Mouse (Mus musculus): ENCODE results near the gene Ppia. TPM values are rescaled to one million over a fixed set of nuclear protein-coding genes. Genes with fewer than 3 reads are reported as not detected.

Gene Ppia
- polyA plus RNA-seq, 1 experiment from 2014 or later: 4,592 TPM

GRCm38 (mm10) chr11:6465122-6465521 is 49.9 kb downstream of the Ppia start:
- Histone ChIP-seq H3K4me1 (ENCODE audit: control insufficient read depth, insufficient read depth, low read length) (peaks cover 6% of the 10 kb centered on the region), H3K27ac (ENCODE audit: low read depth, low read length) (no peak overlapping the region), H3K4me2 (ENCODE audit: low read length) (no peak overlapping the region), H3K9ac (ENCODE audit: low read length) (no peak overlapping the region), H3K4me3 (ENCODE audit: low read depth, low read length) (no peak overlapping the region), H3K9me3 (replicated peaks; ENCODE audit: control insufficient read depth, low read length) (no peaks in the 10 kb centered on the region), H3K27me3 (replicated peaks; ENCODE audit: control insufficient read depth, insufficient read depth, low read length) (no peaks in the 10 kb centered on the region), H3K36me3 (ENCODE audit: control insufficient read depth, insufficient read depth, low read length) (peaks cover 27% of the 10 kb centered on the region; the same call in 1 of the 2 replicates)
- peak; percentile 92 for DNase-seq (ENCODE audit: low spot score)
- 30% methylated on average over 4 of the region's 4 CpGs for WGBS
- peak; percentile 77 for ATAC-seq

- no peak for DNase-seq (ENCODE audit: low spot score)
- Histone ChIP-seq H3K9me3 (replicated peaks; ENCODE audit: control insufficient read depth, low read length) (no peaks in the 10 kb centered on the region), H3K27me3 (replicated peaks; ENCODE audit: control insufficient read depth, insufficient read depth, low read length) (no peaks in the 10 kb centered on the region), H3K4me1 (ENCODE audit: control insufficient read depth, insufficient read depth, low read length) (peaks cover 30% of the 10 kb centered on the region), H3K4me3 (ENCODE audit: low read depth, low read length) (no peak overlapping the region), H3K36me3 (ENCODE audit: control insufficient read depth, insufficient read depth, low read length) (peaks cover 27% of the 10 kb centered on the region; the same call in 1 of the 2 replicates), H3K4me2 (ENCODE audit: low read length) (no peak overlapping the region), H3K9ac (ENCODE audit: low read length) (no peak overlapping the region), H3K27ac (ENCODE audit: low read depth, low read length) (no peak overlapping the region)
- 85% methylated on average over 2 of the region's 2 CpGs for WGBS
- ATAC-seq: no peak
Observed at GRCm38 (mm10) chr11:6468541-6468940, 53.3 kb downstream of the Ppia start.

Small RNA genes lying within 50 kb of the gene (microRNA-seq; reads per million reads assigned to microRNA genes)
- gene Mir7651: 2.5 reads per million, percentile 16 among the genes with 10 or more reads in this experiment

Other genes starting within 250 kb of the Ppia start
- 0.35 and 0.95 TPM in 2 replicates for gene A730071L15Rik, start 215.4 kb upstream of the Ppia start, polyA plus RNA-seq (2014; fragmentation: Nextera tagmentation; extraction: Ambion mirVana)
- gene Nudcd3, start 215.0 kb upstream of the Ppia start, polyA plus RNA-seq (2014; fragmentation: Nextera tagmentation; extraction: Ambion mirVana): 49.7 and 50.3 TPM in 2 replicates
- gene Npc1l1, start 185.3 kb upstream of the Ppia start, polyA plus RNA-seq (2014; fragmentation: Nextera tagmentation; extraction: Ambion mirVana): 0.05 TPM in 1 of 2 replicates, not detected in the other
- 84.3 and 91.7 TPM in 2 replicates for gene Ddx56, start 147.7 kb upstream of the Ppia start, polyA plus RNA-seq (2014; fragmentation: Nextera tagmentation; extraction: Ambion mirVana)
- gene Tmed4, start 140.6 kb upstream of the Ppia start, polyA plus RNA-seq (2014; fragmentation: Nextera tagmentation; extraction: Ambion mirVana): 171 and 172 TPM in 2 replicates
- gene Ogdh, start 123.8 kb upstream of the Ppia start, polyA plus RNA-seq (2014; fragmentation: Nextera tagmentation; extraction: Ambion mirVana): 54.8 and 72.0 TPM in 2 replicates
- 28.6 and 32.6 TPM in 2 replicates for gene Zmiz2, start 26.4 kb upstream of the Ppia start, polyA plus RNA-seq (2014; fragmentation: Nextera tagmentation; extraction: Ambion mirVana)
- 593 and 826 TPM in 2 replicates for gene H2afv, start 29.0 kb downstream of the Ppia start, polyA plus RNA-seq (2014; fragmentation: Nextera tagmentation; extraction: Ambion mirVana)
- gene Purb, start 60.5 kb downstream of the Ppia start, polyA plus RNA-seq (2014; fragmentation: Nextera tagmentation; extraction: Ambion mirVana): 8.7 and 12.1 TPM in 2 replicates
- gene Myo1g, start 105.5 kb downstream of the Ppia start, polyA plus RNA-seq (2014; fragmentation: Nextera tagmentation; extraction: Ambion mirVana): 0.17 and 0.33 TPM in 2 replicates
- gene Ccm2, start 131.4 kb downstream of the Ppia start, polyA plus RNA-seq (2014; fragmentation: Nextera tagmentation; extraction: Ambion mirVana): 94.0 and 94.2 TPM in 2 replicates
- gene Nacad, start 190.6 kb downstream of the Ppia start, polyA plus RNA-seq (2014; fragmentation: Nextera tagmentation; extraction: Ambion mirVana): 49.6 and 63.9 TPM in 2 replicates
- gene Tbrg4, start 210.6 kb downstream of the Ppia start, polyA plus RNA-seq (2014; fragmentation: Nextera tagmentation; extraction: Ambion mirVana): 23.4 and 28.1 TPM in 2 replicates
- gene Wap, start 223.2 kb downstream of the Ppia start, polyA plus RNA-seq (2014; fragmentation: Nextera tagmentation; extraction: Ambion mirVana): not detected in 2 replicates
- 4.0 and 4.2 TPM in 2 replicates for gene Ramp3, start 243.1 kb downstream of the Ppia start, polyA plus RNA-seq (2014; fragmentation: Nextera tagmentation; extraction: Ambion mirVana)

All from forebrain, embryonic 14.5 days (tissue).